Mouse (Mus musculus) ES-Bruce4 (cell line): ENCODE results near the gene Camkk1. TPM values are rescaled to one million over a fixed set of nuclear protein-coding genes. Genes with fewer than 3 reads are reported as not detected.

Experiments used
- H3K27ac ChIP-seq: 2 replicates; pipeline ENCODE4 v1.5.1; 2012; ENCODE audit warnings: low read length, inconsistent platforms; ENCODE audit not compliant: insufficient read depth
- H3K27me3 ChIP-seq: 2 replicates; pipeline ENCODE4 v1.6.1; 2012; ENCODE audit warnings: mild to moderate bottlenecking, low read length, inconsistent platforms; ENCODE audit not compliant: control insufficient read depth, poor library complexity, insufficient read depth, severe bottlenecking
- H3K36me3 ChIP-seq: 2 replicates; pipeline ENCODE4 v1.6.1; 2012; ENCODE audit warnings: inconsistent platforms, mild to moderate bottlenecking, low read length, moderate library complexity; ENCODE audit not compliant: control insufficient read depth, poor library complexity, insufficient read depth, severe bottlenecking
- H3K4me1 ChIP-seq: one replicate; pipeline ENCODE4 v1.8.1; 2011; ENCODE audit warnings: low read length; ENCODE audit not compliant: control insufficient read depth, insufficient read depth
- H3K4me3 ChIP-seq: 2 replicates; pipeline ENCODE4 v1.5.1; 2011; ENCODE audit warnings: low read depth, mild to moderate bottlenecking, low read length
- H3K9ac ChIP-seq: 2 replicates; pipeline ENCODE4 v1.6.1; 2012; ENCODE audit warnings: low read depth, mild to moderate bottlenecking, inconsistent platforms; ENCODE audit not compliant: poor library complexity, severe bottlenecking
- H3K9me3 ChIP-seq: replicated peaks from 2 replicates; pipeline ENCODE4 v1.6.1; 2012; ENCODE audit warnings: mild to moderate bottlenecking, low read length, inconsistent platforms; ENCODE audit not compliant: control insufficient read depth, poor library complexity, insufficient read depth, severe bottlenecking
- CTCF ChIP-seq: IDR thresholded peaks from one replicate; pipeline ENCODE4 v1.8.1; 2011; ENCODE audit warnings: low read depth, low read length
- EP300 ChIP-seq: IDR thresholded peaks from 2 replicates; pipeline ENCODE4 v1.6.1; 2011; ENCODE audit warnings: low read depth, low read length; ENCODE audit not compliant: insufficient read depth
- POLR2A ChIP-seq: IDR thresholded peaks from one replicate; pipeline ENCODE4 v1.8.1; 2011; ENCODE audit warnings: low read length; ENCODE audit not compliant: insufficient read depth
- polyA plus RNA-seq: library from polyadenylated mRNA; stranded (reverse); fragments of >200 nt; gene quantifications from 2 replicates; pipeline ENCODE4 v1.2.4, GENCODE M21; 2011; ENCODE audit warnings: low read depth; ENCODE audit not compliant: missing spikeins, insufficient read depth, insufficient read length

Camkk1 gene
- polyA plus RNA-seq, 1 experiment = 3.0 TPM

- H3K9me3 ChIP-seq = no peaks in the 10 kb centered on the region
- no peak for TF ChIP-seq POLR2A
- TF ChIP-seq CTCF = no peak
- no peak for TF ChIP-seq EP300
- H3K36me3 ChIP-seq = no peaks in the 10 kb centered on the region
- no peaks in the 10 kb centered on the region for H3K4me1 ChIP-seq
- no peak overlapping the region for H3K9ac ChIP-seq
- H3K4me3 ChIP-seq = no peak overlapping the region
- no peak overlapping the region for H3K27ac ChIP-seq
- no peaks in the 10 kb centered on the region for H3K27me3 ChIP-seq
Observed at GRCm38 (mm10) chr11:72997529-72998326, 21.1 kb upstream of the Camkk1 start.

GRCm38 (mm10) chr11:72998771-72999170, 20.0 kb upstream of the Camkk1 start, which contains the start of gene P2rx1:
Gene P2rx1 (plus strand): TSS chr11:72999103.
- Histone ChIP-seq H3K4me3 (no peak within 1 kb of the TSS), H3K9ac (no peak within 1 kb of the TSS), H3K9me3 (no peaks in the 10 kb centered on the region), H3K27me3 (no peaks in the 10 kb centered on the region), H3K27ac (no peak within 1 kb of the TSS), H3K4me1 (no peaks in the 10 kb centered on the region), H3K36me3 (no peaks in the 10 kb centered on the region)
- no peak for TF ChIP-seq CTCF

- no peaks in the 10 kb centered on the region for H3K4me1 ChIP-seq
- no peak overlapping the region for H3K27ac ChIP-seq
- TF ChIP-seq CTCF (peak; percentile 97), EP300 (no peak), POLR2A (no peak)
- no peaks in the 10 kb centered on the region for H3K9me3 ChIP-seq
- H3K9ac ChIP-seq = no peak overlapping the region
- no peaks in the 10 kb centered on the region for H3K36me3 ChIP-seq
- H3K27me3 ChIP-seq = no peaks in the 10 kb centered on the region
- H3K4me3 ChIP-seq = no peak overlapping the region
Observed at GRCm38 (mm10) chr11:73001029-73001428, 17.8 kb upstream of the Camkk1 start.

- H3K27me3 ChIP-seq = no peaks in the 10 kb centered on the region
- no peaks in the 10 kb centered on the region for H3K4me1 ChIP-seq
- no peak overlapping the region for H3K9ac ChIP-seq
- no peaks in the 10 kb centered on the region for H3K9me3 ChIP-seq
- no peaks in the 10 kb centered on the region for H3K36me3 ChIP-seq
- TF ChIP-seq EP300 = no peak
- peak; percentile 71 for TF ChIP-seq CTCF
- TF ChIP-seq POLR2A = no peak
- H3K27ac ChIP-seq = no peak overlapping the region
- no peak overlapping the region for H3K4me3 ChIP-seq
Observed at GRCm38 (mm10) chr11:73006377-73006776, 12.4 kb upstream of the Camkk1 start.

- Histone ChIP-seq H3K9ac (no peak overlapping the region), H3K36me3 (no peaks in the 10 kb centered on the region), H3K27ac (no peak overlapping the region), H3K27me3 (no peaks in the 10 kb centered on the region), H3K9me3 (no peaks in the 10 kb centered on the region), H3K4me1 (no peaks in the 10 kb centered on the region), H3K4me3 (no peak overlapping the region)
- no peak for TF ChIP-seq POLR2A
Observed at GRCm38 (mm10) chr11:73007113-73007512, 11.7 kb upstream of the Camkk1 start.

GRCm38 (mm10) chr11:73007698-73008481, 10.9 kb upstream of the Camkk1 start:
- H3K9ac ChIP-seq = no peak overlapping the region
- no peaks in the 10 kb centered on the region for H3K36me3 ChIP-seq
- H3K4me1 ChIP-seq = no peaks in the 10 kb centered on the region
- no peak overlapping the region for H3K27ac ChIP-seq
- TF ChIP-seq EP300 (no peak), CTCF (peak; percentile 89)
- H3K4me3 ChIP-seq = no peak overlapping the region
- H3K27me3 ChIP-seq = no peaks in the 10 kb centered on the region
- H3K9me3 ChIP-seq = no peaks in the 10 kb centered on the region
